Mouse (Mus musculus): ENCODE results near the gene Acap2. TPM values are rescaled to one million over a fixed set of nuclear protein-coding genes. Genes with fewer than 3 reads are reported as not detected.

The Acap2 gene
- total RNA-seq, 2 experiments from 2014 or later, result 41.2 to 49.0 TPM

DNA sequence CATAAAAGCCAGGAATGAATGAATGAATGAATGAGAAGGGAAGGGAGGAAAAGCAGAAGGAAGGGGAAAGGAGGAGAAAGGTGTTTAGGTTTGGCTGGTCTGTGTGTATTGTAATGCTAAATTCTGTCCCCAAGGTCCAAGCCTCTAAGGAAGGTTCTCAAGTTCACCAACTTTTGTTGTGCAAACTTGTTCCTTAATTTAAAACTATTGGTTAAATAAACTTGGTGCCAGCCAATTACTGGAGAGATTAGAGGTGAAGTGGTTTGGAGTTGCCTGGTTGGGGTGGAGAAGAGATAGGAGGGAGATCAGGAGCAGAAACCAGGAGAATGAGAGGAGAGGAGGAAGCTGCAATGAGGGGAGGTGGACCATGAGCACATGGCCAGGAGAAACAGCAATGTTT, 31.4 kb downstream of the Acap2 start:
- DNase-seq, result no peak

DNA sequence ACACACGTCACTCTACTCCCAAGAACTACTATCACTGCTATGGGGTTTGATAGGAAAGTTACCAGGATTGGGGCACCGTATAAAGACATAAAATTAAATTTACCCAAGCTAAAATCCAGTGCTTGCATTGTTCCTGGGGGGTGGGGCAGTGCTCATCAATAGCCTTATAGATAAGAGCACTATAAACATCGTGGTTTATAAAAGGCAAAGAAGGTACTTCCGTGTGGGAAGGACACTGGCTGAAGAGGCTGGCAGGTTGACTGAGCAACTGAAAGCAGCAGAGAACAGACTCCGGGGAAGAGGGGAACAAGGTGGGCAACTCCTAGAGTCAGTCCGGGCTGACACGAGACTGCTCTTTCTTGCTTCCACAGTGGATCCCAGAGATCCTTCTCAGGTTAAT, 33.1 kb downstream of the Acap2 start:
- no peak for DNase-seq

DNA sequence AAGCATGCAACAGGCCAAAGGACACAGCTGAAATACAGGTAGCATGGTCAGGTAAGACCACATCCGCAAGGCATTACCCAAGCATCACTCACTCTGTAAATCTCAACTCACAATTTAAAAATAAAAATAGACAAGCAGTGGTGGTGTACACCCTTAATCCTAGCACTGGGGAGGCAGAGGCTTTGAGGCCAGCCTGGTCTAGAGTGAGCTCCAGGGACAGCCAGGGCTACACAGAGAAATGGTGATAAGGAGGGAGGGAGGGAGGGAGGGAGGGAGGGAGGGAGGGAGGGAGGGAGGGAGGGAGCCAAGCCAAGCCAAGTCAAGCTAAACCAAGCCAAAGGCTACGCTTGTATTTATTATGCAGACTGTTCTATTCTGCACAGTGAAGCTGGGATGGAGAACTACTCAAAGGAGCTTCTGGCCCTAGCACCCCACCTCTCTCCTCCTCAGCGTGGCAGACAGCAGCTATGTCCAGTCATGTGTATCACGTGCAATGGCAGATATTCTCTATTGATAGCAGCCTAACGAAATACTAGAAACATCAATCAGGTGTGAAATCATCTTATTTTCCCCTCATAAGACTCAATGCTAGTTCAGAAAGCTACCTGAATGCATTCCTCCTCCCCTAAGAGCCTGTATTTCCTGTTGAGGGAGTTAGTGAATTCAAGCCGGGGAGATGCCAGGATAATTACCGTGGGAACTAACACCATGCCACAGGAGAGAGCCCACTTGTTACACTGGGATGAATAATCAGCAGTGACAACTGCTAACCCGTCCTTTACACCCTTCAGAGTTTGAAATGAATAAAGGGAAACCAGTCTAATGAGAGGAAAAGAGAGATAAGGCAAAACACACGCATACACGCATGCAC, 33.8 kb downstream of the Acap2 start:
- no peak for DNase-seq

DNA sequence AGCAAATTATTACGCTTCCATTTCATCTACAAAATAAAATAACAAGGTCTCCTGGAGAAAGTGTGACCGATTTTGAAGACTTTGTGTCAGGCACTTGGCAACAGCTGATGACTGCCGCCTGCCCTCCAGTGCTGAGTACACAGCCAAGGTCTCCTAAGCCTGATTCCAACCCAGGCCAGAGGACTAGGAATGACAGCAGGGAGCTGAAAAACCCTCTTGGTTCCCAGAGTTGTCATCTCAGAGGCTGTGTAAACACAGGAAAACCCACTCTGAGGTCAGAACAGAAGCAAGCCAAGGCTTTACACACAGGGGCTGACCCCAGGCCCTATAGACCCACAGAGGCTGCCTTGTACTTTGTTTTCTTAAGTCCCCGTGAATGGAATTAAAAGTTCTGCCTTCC, 35.1 kb downstream of the Acap2 start:
- DNase-seq, result peak; percentile 55 to 59

DNA sequence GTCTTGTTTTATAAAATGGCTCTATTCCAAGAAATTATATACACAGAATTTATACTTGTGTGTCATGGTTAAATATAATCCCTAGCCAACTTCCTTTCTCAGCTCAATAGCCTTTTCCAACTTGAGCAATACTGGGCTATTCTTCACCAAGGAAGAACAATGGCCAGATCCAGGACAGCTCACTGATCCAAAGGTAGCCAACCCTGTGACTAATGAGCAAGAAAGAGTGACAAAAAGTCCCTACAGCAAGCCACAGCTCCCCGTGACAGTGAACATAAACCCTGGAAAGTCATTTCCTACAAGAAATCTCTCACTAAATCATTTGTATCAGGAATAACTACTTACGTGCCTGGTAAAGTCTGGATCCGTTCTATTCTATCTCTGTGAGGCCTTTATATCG, 35.6 kb downstream of the Acap2 start:
- no peak for DNase-seq

DNA sequence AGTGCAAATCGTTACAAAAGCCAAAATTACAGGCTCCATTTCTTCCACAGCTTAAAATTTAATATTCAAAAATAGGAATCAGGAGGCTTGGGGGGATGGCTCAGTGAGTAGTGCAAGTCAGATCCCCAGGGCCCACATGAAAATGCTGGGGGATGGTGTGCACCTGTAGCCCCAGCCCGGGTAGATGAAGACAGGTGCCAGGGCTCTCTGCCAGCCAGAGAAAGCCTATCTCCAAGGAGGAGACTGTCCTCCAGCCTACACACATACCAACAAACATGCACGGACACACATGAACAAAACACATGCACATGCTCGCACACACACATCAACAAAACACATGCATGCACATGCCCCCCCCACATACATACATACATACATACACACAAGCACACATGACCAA, 36.9 kb downstream of the Acap2 start:
- no peak for DNase-seq

DNA sequence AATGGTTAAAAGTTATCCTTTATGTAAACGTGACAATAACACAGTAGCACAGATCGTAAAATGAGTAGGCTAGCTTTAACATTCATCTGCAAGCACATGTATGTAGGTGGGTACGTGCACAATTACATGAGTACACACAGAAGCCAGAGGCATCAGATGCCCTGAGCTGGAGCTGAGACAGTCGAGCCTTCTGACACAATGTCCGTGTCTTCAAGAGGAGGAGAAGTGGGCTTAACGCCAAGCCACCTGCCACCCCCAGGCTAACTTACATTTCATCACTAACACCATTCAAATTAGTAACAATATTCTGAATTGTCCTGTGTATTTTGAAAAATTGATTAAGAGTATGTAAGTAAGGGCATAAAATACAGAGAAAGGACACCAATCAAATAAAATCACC, 40.6 kb downstream of the Acap2 start:
- DNase-seq, result no peak

DNA sequence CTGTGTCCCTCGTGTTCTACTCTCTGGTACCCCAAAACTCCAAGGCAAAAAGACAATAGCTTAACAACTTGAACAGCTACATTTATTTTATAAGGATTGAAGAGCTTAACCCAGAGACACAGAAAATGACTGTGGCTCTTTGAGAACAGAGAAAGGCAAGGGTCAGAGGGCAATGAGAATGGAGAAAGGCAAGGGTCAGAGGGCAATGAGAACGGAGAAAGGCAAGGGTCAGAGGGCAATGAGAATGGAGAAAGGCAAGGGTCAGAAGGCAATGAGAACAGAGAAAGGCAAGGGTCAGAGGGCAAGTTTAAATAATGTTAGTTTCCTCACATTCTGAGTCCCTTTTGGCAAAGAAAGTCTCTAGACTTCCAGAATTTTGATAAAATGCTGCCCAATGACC, 41.6 kb downstream of the Acap2 start:
- no peak for DNase-seq

DNA sequence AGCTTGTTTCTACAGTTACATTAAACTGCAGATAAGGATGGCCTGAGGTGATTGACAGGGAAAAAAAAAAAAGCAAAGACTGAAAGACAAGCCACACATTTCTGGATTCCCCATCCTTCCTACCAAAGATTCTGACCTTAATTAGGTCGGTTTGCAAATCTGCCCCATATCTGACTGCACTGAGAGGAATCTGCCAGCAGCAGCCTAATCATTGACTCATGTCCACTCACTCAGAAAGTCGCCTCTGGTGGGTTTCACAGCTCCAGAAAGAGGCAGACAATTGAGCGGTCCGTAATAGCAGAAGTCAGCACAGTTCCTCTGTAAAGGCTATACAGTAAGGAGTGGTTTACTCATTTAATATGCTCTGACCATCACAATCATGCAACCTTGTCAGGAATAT, 51.2 kb downstream of the Acap2 start:
- no peak for DNase-seq

DNA sequence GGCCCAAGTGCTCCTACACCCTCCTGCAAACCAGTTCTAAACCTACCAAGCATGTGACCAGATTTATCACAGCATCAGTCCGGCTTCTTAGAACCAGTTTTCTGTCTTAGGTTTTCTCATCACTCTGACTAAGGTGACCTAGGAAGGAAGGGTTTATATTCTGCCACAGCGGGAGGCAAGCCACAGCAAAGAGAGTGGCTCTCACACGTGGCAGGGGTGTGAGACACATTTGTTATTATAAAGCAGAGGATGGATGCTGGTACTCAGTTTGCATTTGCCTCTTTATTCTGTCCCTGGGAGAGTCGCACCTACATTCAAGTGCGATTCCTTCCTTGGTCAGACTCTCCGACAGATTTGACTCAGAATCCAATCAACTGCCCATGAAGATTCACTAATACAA, 52.2 kb downstream of the Acap2 start:
- no peak for DNase-seq

DNA sequence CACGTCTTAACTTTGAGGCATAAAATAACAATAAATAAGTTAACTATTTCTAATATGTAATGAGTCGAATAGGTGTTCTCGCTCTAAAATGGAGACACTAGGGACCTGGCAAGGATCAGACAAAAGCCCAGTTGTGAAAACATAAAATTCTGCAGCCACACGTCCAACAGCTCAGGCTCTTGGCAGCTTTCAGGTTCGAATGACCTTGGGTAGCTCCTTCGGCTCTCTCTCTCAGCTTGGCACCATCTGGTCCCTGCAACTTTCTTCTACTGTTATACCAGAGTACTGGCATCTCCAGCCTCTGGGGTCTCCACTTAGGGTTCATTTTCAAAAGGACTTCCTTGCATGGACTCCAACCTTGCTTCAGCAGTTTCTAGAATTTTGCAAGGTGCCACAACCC, 53.3 kb downstream of the Acap2 start:
- DNase-seq, result peak; percentile 38 to 39

DNA sequence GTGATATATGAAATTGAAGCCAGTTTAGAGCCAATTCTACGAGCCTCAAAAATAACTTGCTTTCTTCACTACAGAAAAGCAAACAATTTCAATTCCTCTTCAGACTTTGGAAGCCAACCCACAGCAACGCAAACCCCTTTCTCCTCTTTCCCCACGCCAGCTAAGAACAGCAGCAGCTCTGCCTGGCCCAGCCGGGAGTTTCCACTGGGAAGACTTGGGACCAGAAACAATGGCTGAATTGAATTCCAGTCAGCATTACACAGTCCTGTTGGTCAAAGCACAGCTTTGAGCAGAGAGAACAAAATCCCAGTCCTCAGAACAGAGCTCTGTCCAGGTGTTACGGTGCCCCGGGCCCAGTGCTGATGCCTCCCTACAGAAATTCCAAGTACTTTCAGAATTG, 59.1 kb downstream of the Acap2 start:
- DNase-seq, result no peak

DNA sequence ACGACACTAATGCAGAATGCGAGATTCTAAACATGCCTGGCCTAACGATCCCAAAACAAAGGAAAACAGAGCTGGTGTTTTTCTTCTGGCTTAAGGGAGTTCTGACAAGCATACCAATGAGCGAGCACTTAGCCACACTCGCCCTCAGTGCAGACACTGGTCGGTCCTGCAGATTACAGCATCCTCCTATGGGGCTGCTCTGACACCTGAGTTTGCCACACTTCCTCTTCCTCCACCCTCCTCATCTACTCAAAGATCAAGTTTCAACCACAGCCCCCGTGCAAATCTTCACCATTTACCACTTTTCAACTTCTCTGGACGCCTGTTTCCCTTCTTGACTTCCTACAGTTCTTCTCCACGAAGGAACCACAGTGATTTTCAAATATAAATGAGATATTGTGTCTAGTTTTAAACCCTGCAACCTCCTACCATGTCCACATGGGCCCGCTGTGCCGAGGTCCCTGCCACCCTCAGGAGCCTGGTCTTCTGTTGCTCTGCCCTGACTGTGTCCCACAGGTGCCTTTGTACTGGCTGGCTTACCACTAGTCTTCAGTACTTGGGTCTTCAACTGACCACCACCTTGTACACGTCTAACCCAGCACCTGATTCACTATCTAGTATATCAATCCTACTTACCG, 64.3 kb downstream of the Acap2 start:
- no peak for DNase-seq

DNA sequence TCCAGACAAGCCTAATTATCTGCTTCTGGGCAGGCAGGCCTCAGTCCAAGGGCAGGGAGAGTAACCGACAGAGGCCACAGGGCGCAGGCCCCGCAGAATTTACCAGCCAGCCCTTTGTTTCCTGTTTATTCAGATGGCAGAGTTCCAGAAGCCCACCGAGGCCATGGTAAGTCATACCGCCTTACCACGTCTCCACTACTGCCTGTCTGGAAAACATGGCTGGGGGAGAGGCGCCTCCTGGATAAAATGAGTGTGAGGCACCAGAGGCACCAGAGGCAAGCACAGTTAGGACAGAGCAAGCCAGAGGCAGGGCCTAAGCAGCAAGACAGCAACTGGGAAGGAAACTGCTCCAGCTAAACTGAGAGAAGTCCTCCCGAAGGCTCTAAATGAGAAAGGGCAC, 65.5 kb downstream of the Acap2 start:
- DNase-seq, result no peak

DNA sequence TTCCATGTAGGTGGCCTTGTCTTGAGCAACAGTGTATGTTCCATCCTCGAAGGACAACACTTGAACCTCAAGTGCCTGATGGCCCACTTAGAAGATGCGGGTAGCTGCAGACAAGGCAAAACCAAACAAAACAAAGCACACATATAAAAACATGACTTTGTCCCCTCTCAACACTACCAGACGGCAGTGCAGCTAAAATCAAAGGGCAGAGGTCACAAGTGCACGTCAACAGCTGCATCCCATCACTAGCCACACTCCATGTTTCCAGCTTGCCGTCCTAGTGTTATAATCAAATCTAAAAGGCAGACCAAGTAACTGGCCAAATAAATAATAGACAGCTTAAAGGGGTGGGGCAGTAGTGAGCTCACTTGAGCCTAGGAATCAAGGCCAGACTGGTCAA, 69.5 kb downstream of the Acap2 start:
- no peak for DNase-seq

DNA sequence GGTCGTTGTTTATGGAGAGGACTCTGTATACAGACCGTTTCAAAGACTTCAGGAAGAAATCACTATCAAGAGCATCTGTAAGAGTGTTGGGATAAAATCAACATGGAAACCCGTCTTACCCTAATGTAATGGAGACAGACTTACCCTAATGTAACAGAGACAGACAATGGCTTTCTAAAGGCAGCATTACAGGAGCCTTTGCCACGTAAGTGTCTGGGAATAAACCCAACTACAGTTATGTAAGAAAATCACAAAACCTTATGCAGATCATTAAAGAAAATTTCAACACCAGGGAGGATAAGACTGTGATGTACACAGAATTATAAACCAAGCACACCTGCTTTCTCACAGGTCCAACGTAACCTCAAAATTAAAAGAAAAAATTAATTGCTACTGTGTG, 72.9 kb downstream of the Acap2 start:
- no peak for DNase-seq

DNA sequence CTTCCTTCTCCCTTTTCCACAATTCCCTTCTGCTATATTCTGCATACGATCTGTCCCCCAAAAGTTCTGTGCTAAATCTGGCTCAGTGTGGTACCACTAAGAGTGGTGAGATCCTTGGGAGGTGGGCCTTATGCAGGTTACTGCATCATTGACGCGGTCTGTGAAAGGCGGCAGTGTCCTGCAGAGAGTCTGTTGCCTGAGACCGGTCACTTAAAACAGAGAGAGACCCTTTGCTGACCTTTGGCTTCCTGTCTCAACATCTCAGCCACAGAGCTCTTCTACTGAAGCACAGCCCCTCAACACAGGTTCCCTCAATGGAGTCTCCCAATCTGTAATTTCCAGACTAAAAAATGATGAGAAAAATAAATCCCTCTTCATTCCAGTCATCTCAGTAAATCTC, 76.1 kb downstream of the Acap2 start:
- no peak for DNase-seq

DNA sequence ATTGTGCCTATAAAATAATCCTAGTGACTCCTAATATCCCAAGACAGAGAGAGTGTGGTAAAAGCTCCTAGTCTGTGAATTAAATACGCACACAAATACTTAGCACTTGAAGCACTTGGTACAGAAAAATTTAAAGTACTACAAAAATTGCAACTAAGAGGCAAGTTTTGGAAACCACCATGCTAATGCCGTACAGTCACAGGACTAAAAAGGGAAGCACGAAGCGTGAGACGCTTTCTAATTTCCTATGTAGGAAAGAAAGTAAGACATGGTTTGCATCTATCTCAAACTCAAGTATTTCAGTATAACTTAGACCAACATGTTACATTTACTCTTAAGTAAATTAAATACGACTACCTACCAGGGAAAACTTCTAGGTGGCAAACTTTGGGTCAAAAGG, 79.4 kb downstream of the Acap2 start:
- no peak for DNase-seq

DNA sequence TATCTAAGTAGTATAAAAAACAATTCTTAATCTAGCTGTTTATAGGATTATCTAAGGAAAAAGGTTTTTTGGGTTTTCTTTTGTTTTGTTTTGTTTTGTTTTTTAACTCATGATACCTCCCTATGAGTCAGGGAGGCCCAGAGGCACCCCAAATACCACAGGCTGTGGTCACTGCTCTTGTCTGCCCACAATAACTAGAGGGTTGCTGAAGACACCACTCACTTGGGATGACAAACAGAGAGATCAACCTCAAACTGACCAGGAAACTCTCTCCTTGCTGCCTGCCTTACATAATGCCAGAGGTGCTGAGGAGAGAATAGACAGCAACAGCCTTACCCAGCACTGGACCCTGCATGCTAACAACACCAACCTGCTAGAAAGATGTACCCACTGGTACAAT, 87.4 kb downstream of the Acap2 start:
- no peak for DNase-seq

DNA sequence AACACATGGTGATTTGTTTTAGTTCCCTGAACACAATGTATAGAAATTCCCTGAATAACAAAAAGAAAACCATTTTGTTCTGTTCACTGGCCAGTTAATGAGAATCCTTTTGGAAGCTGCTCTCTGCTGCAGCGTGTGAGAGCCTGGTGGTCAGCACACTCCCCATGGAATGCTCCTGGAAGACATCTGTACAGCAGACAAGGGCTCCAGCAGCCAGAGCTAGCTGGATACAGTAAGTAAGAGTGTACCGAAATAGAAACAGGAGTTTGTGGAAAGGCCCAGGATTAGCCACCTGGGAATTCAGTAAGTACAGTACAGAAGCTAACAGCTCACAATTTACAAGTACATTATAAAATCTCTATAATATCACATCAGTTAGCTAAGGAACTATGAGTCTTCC, 99.7 kb downstream of the Acap2 start:
- DNase-seq, result no peak

DNA sequence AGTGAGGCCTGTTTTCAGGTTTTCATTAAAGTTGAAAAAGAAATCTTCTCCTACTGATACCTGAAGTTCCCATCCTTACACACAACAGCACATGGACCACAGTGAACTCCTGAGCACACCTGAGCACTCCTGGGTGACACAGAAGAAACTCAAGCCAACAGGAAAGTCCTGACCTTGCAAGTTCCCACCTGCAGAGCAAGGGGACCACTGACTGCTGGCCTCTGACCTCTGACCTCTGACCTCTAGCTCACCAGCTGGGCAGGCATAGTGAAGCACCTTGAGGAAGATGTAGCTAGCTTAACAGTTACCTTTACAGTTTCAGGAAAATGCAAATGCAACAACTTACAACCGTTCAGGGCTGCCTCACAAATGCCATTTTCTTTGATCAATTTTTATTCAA, 101.1 kb downstream of the Acap2 start:
- DNase-seq, result no peak

DNA sequence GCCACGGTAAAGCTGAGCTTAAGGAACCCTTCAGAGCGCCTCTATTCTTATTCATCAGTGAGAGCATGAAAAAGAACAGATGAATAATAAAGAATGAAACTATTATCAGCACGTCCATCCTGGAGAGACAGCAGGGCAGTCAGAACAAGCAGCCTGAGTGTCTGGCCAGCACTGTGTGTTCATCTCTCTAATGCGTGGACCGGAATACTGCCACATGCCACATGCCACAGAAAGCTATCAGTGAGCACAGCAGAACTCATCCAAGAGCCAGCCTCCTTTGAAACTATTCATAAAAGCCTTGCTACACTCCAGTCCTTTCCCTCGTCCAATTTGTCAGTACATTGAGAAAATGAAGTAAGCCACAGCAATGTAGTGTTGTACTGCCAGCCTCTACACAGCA, 107.0 kb downstream of the Acap2 start:
- DNase-seq, result no peak

DNA sequence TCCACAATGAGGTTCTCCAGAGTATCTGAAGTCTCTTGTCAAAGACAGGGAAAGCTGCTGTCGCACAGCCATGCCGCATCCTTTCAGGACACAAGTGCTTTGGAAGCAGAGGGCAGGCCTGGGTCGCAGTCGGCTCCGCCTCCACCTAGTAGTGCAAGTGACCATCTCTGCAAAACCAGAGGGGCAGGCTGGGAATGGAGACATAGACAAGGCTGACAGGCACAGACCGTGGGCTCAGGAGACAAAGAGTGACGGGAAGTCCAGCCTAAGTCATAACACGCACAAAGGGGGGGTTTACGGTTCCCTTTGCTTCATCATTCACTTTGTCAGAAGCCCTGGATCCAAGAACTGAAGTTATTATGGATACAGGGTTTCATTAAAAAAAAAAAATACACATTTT, 107.9 kb downstream of the Acap2 start:
- no peak for DNase-seq

DNA sequence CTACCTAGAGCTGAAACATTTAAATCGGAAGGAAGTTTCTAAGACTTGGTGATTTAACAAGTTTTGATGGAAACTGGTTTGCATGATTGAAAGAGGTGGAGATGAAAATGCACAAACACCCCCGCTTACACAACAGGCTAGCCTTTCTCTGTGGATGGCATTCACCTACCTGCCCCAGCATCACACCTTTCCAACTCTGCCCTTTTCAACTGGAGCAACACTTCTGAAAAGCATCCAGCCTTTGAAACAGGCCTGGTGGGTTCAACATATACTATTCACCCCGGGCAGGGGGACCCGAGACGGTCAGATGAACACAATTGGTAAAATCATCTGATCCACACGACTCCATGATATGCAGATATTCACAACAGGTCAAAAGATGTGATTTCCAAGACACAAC, 119.2 kb downstream of the Acap2 start:
- no peak for DNase-seq

Measured in adrenal gland, postnatal 36 days (tissue).